Mouse (Mus musculus) liver, postnatal 0 days (tissue): ENCODE measurements around the gene A930033H14Rik. TPM values are rescaled to one million over a fixed set of nuclear protein-coding genes. Genes with fewer than 3 reads are reported as not detected.

Experiments
- ATAC-seq: fragments of 200-750 bp; cut with Nextera tagmentation; 2 replicates; pipeline ENCODE4 v1.8.0; 2017; ENCODE audit warnings: mild to moderate bottlenecking, moderate library complexity
- DNase-seq: peaks from one replicate; pipeline ENCODE4 v3.0.0-alpha.2; 2016
- H3K27ac ChIP-seq: fragments of 300-500 bp; sonication (generic); 2 replicates; pipeline ENCODE4 v1.5.1; 2014; ENCODE audit warnings: antibody characterized with exemption, moderate library complexity, mild to moderate bottlenecking, low read depth
- H3K27me3 ChIP-seq: fragments of 300-500 bp; sonication (generic); 2 replicates; pipeline ENCODE4 v1.6.1; 2014; ENCODE audit warnings: low read length, control low read depth, mixed read lengths; ENCODE audit not compliant: insufficient read depth
- H3K36me3 ChIP-seq: fragments of 300-500 bp; sonication (generic); replicated peaks from 2 replicates; pipeline ENCODE4 v1.6.1; 2014; ENCODE audit warnings: mild to moderate bottlenecking, control low read depth, low read length, moderate library complexity, mixed read lengths; ENCODE audit not compliant: insufficient read depth
- H3K4me1 ChIP-seq: fragments of 300-500 bp; sonication (generic); 2 replicates; pipeline ENCODE4 v1.6.1; 2014; ENCODE audit warnings: antibody characterized with exemption, mild to moderate bottlenecking, control low read depth; ENCODE audit not compliant: insufficient read depth
- H3K4me2 ChIP-seq: fragments of 300-500 bp; sonication (generic); 2 replicates; pipeline ENCODE4 v1.6.1; 2014; ENCODE audit warnings: low read depth, mild to moderate bottlenecking, low read length, moderate library complexity, mixed read lengths
- H3K4me3 ChIP-seq: fragments of 300-500 bp; sonication (generic); 2 replicates; pipeline ENCODE4 v1.5.1; 2014; ENCODE audit warnings: low read depth, low read length
- H3K9ac ChIP-seq: fragments of 300-500 bp; sonication (generic); replicated peaks from 2 replicates; pipeline ENCODE4 v1.6.1; 2014; ENCODE audit warnings: mild to moderate bottlenecking, moderate library complexity
- H3K9me3 ChIP-seq: fragments of 300-500 bp; sonication (generic); 2 replicates; pipeline ENCODE4 v1.6.1; 2016; ENCODE audit warnings: mild to moderate bottlenecking, control low read depth, low read length, mixed read lengths
- CTCF ChIP-seq: sonication (generic); IDR thresholded peaks from 2 replicates; pipeline ENCODE4 v1.5.1; 2016; ENCODE audit warnings: antibody characterized with exemption, low read depth
- EP300 ChIP-seq: IDR thresholded peaks from 2 replicates; pipeline ENCODE4 v1.6.1; 2016; ENCODE audit warnings: antibody characterized with exemption, low read depth, mild to moderate bottlenecking
- WGBS: fragments of 180-500 bp; shearing (Covaris S2); extraction: QIAGEN DNeasy Blood & Tissue Kit; methylation state at CpG from one replicate; pipeline ENCODE4 v1.1.7; 2014; ENCODE audit not compliant: insufficient replicate concordance; 5-methylcytosine and 5-hydroxymethylcytosine counted together
- polyA plus RNA-seq: library from polyadenylated mRNA; unstranded; fragments of >200 nt; fragmentation: Nextera tagmentation; extraction: Ambion mirVana; gene quantifications from 2 replicates; pipeline ENCODE4 v1.2.1, GENCODE M21; 2015

The A930033H14Rik gene
- polyA plus RNA-seq, 1 experiment from 2014 or later: 1.2 TPM

- Histone ChIP-seq H3K9ac (no peak overlapping the region), H3K4me2 (no peak overlapping the region), H3K4me3 (no peak overlapping the region), H3K27me3 (no peaks in the 10 kb centered on the region), H3K27ac (no peak overlapping the region), H3K9me3 (no peaks in the 10 kb centered on the region), H3K36me3 (peaks cover 14% of the 10 kb centered on the region; the same call in 1 of the 2 replicates), H3K4me1 (peaks cover 24% of the 10 kb centered on the region)
- TF ChIP-seq CTCF (no peak), EP300 (no peak)
- 86% methylated on average over 29 of the region's 29 CpGs for WGBS
- DNase-seq (no peak), ATAC-seq (no peak)
These were observed 35.6 kb upstream of the A930033H14Rik start for GRCm38 (mm10) chr10:69248261-69249160.

GRCm38 (mm10) chr10:69247311-69248033, 34.6 kb upstream of the A930033H14Rik start:
- peaks cover 18% of the 10 kb centered on the region for H3K4me1 ChIP-seq
- no peaks in the 10 kb centered on the region for H3K9me3 ChIP-seq
- H3K4me3 ChIP-seq: no peak overlapping the region
- no peak overlapping the region for H3K9ac ChIP-seq
- no peak for TF ChIP-seq CTCF
- TF ChIP-seq EP300: no peak
- no peak overlapping the region for H3K4me2 ChIP-seq
- H3K27ac ChIP-seq: peak overlapping the region; percentile 57; the same call in 1 of the 2 replicates
- H3K27me3 ChIP-seq: no peaks in the 10 kb centered on the region
- no peak for DNase-seq
- H3K36me3 ChIP-seq: peaks cover 13% of the 10 kb centered on the region; the same call in 1 of the 2 replicates
- no peak for ATAC-seq
- WGBS: 76% methylated on average over 7 of the region's 7 CpGs

- Histone ChIP-seq H3K36me3 (peaks cover 11% of the 10 kb centered on the region; the same call in 1 of the 2 replicates), H3K4me3 (no peak overlapping the region), H3K27ac (peak overlapping the region; percentile 57), H3K9ac (no peak overlapping the region), H3K4me2 (peak overlapping the region; percentile 34; the same call in 1 of the 2 replicates), H3K4me1 (peaks cover 14% of the 10 kb centered on the region), H3K27me3 (no peaks in the 10 kb centered on the region), H3K9me3 (no peaks in the 10 kb centered on the region)
- TF ChIP-seq CTCF: no peak
- no peak for TF ChIP-seq EP300
- no peak for DNase-seq
- ATAC-seq: no peak
- WGBS: 35% methylated on average over 3 of the region's 3 CpGs
These were observed 33.9 kb upstream of the A930033H14Rik start for GRCm38 (mm10) chr10:69246762-69247161.

GRCm38 (mm10) chr10:69245906-69246668, 33.2 kb upstream of the A930033H14Rik start:
- H3K9ac ChIP-seq: no peak overlapping the region
- peaks cover 14% of the 10 kb centered on the region for H3K4me1 ChIP-seq
- ATAC-seq (no peak), DNase-seq (no peak)
- no peak overlapping the region for H3K4me3 ChIP-seq
- H3K4me2 ChIP-seq: no peak overlapping the region
- TF ChIP-seq CTCF (no peak), EP300 (no peak)
- 73% methylated on average over 10 of the region's 10 CpGs for WGBS
- no peaks in the 10 kb centered on the region for H3K27me3 ChIP-seq
- 0 out of 2 replicates have a peak overlapping the region, but pooled peaks have one; percentile 8 for H3K27ac ChIP-seq
- peaks cover 11% of the 10 kb centered on the region; the same call in 1 of the 2 replicates for H3K36me3 ChIP-seq
- no peaks in the 10 kb centered on the region for H3K9me3 ChIP-seq

GRCm38 (mm10) chr10:69245151-69245550, 32.3 kb upstream of the A930033H14Rik start:
- H3K4me1 ChIP-seq: peaks cover 14% of the 10 kb centered on the region
- 0 out of 2 replicates have a peak, but pooled peaks have one; percentile 29 for ATAC-seq
- 73% methylated on average over 4 of the region's 4 CpGs for WGBS
- TF ChIP-seq CTCF (no peak), EP300 (no peak)
- H3K9ac ChIP-seq: no peak overlapping the region
- no peak overlapping the region for H3K4me3 ChIP-seq
- no peak for DNase-seq
- no peaks in the 10 kb centered on the region for H3K27me3 ChIP-seq
- H3K36me3 ChIP-seq: peaks cover 4% of the 10 kb centered on the region; the same call in 1 of the 2 replicates
- H3K27ac ChIP-seq: no peak overlapping the region; the same call in 1 of the 2 replicates
- no peak overlapping the region for H3K4me2 ChIP-seq
- no peaks in the 10 kb centered on the region for H3K9me3 ChIP-seq
